Comparison of ENCODE assay signal across 20 mouse cellular contexts in genomic region chr14:60172286-60173055, GRCm38 (mm10). TPM values are rescaled to one million over a fixed set of nuclear protein-coding genes. Genes with fewer than 3 reads are reported as not detected.
A peak's percentile ranks its signal among the peaks of the same experiment; 100 is the strongest.
DNase-seq lines count a peak whose midpoint lies in the region; ATAC-seq and TF ChIP-seq lines count a peak whose summit lies in the region.
"Had no signal": no experiment of that assay in that cellular context is flagged by ENCODE, and none has a peak within 500 bp of the region (broad histone marks: within the 10 kb centered on the region; RNA-seq: fewer than 3 reads in every experiment).

No protein-coding gene starts in this region.

- H3K9me3 ChIP-seq in heart, embryonic 16.5 days (replicated peaks; ENCODE audit: control insufficient read depth, low read length) = no peaks in the 10 kb centered on the region
- H3K9me3 ChIP-seq in limb, embryonic 10.5 days (replicated peaks) = no peaks in the 10 kb centered on the region
- H3K9me3 ChIP-seq: midbrain, embryonic 13.5 days; neural tube, embryonic 15.5 days had no signal

- H3K27me3 ChIP-seq in heart, embryonic 16.5 days (ENCODE audit: control insufficient read depth, insufficient read depth, low read length) = no peaks in the 10 kb centered on the region
- H3K27me3 ChIP-seq in limb, embryonic 10.5 days (ENCODE audit: low read depth, poor library complexity, severe bottlenecking) = peaks cover 38% of the 10 kb centered on the region
- H3K27me3 ChIP-seq: CH12.LX had no signal

- no peak overlapping the region for H3K4me3 ChIP-seq in heart, embryonic 16.5 days (ENCODE audit: low read length)
- no peak overlapping the region for H3K4me3 ChIP-seq in limb, embryonic 10.5 days
- H3K4me3 ChIP-seq: erythroblast, embryonic 14.5 days; left cerebral cortex, adult 2 months; midbrain, embryonic 13.5 days; neural tube, embryonic 15.5 days had no signal

- 25% methylated on average over 12 of the region's 12 CpGs for WGBS in heart, embryonic 16.5 days
- 75% methylated on average over 12 of the region's 12 CpGs for WGBS in limb, embryonic 10.5 days

- no peaks in the 10 kb centered on the region for H3K36me3 ChIP-seq in heart, embryonic 16.5 days (ENCODE audit: control insufficient read depth, insufficient read depth)
- no peaks in the 10 kb centered on the region for H3K36me3 ChIP-seq in limb, embryonic 10.5 days
- H3K36me3 ChIP-seq: midbrain, embryonic 13.5 days; neural tube, embryonic 15.5 days had no signal

- peak overlapping the region; percentile 78 for H3K27ac ChIP-seq in heart, embryonic 16.5 days (ENCODE audit: low read length)
- no peak overlapping the region for H3K27ac ChIP-seq in limb, embryonic 10.5 days
- H3K27ac ChIP-seq: left cerebral cortex, adult 2 months; midbrain, embryonic 13.5 days; neural tube, embryonic 15.5 days had no signal

- DNase-seq in heart, adult 11 months = peak; percentile 87
- no peak for DNase-seq in heart, postnatal 25 days (ENCODE audit: low spot score)
- DNase-seq in brain, embryonic 14.5 days (ENCODE audit: low read depth) = peak; percentile 27
- peak; percentile 60 for DNase-seq in retina, embryonic 14.5 days (ENCODE audit: low spot score)
- DNase-seq in limb, embryonic 10.5 days (ENCODE audit: low spot score) = no peak
- no peak for DNase-seq in cerebellum, adult 18-20 months
- DNase-seq: adrenal gland, postnatal 36 days; cerebellum, adult 8-10 months; kidney, postnatal 4 days; layer of hippocampus, adult 9-11 months; left cerebral cortex, postnatal 4 days; liver, postnatal 0 days; lung, postnatal 10 days had no signal

- TF ChIP-seq POLR2A in brain, embryonic 14.5 days (IDR thresholded peaks at IDR 0.05; ENCODE audit: borderline replicate concordance, extremely low read depth, insufficient read depth, insufficient read length, poor library complexity, severe bottlenecking) = no peak

- H3K4me2 ChIP-seq in heart, embryonic 16.5 days (ENCODE audit: low read depth, low read length) = peak overlapping the region; percentile 45
- H3K4me2 ChIP-seq: midbrain, embryonic 13.5 days; neural tube, embryonic 15.5 days had no signal

- peak overlapping the region; percentile 31; the same call in 1 of the 2 replicates for H3K9ac ChIP-seq in heart, embryonic 16.5 days (ENCODE audit: low read length)
- H3K9ac ChIP-seq: liver, postnatal 0 days; midbrain, embryonic 13.5 days; neural tube, embryonic 15.5 days had no signal

- intact Hi-C loops in heart, postnatal 25 days (cut with DNase I) = no loop called here

- peaks cover 13% of the 10 kb centered on the region for H3K4me1 ChIP-seq in heart, embryonic 16.5 days (ENCODE audit: control insufficient read depth, insufficient read depth, low read length)
- H3K4me1 ChIP-seq in limb, embryonic 10.5 days = peaks cover 16% of the 10 kb centered on the region

- no peak for TF ChIP-seq CTCF in brain, embryonic 14.5 days (IDR thresholded peaks at IDR 0.05; ENCODE audit: borderline replicate concordance, extremely low read depth, insufficient read depth, insufficient read length)

- no peak; the same call in 1 of the 2 replicates for ATAC-seq in heart, embryonic 16.5 days (replicated peaks; ENCODE audit: extremely low read depth, insufficient read depth, low FRiP score)
- ATAC-seq: forebrain, embryonic 16.5 days; liver, postnatal 0 days; midbrain, embryonic 13.5 days had no signal

RNA-seq across cellular contexts. Expression of gene Atp8a2, which starts 24.5 kb away (rescaled TPM):
- total RNA-seq in heart, postnatal 25 days (2021) = 1 to 10 TPM; 4.9 to 5.5 TPM
- 6.1 and 17.4 TPM in 2 replicates for polyA plus RNA-seq in brain, embryonic 14.5 days (2012; rRNA removed)
- polyA plus RNA-seq in heart, embryonic 16.5 days (2015; fragmentation: Nextera tagmentation; extraction: Ambion mirVana) = 6.1 and 6.3 TPM in 2 replicates
- 0.64 and 2.8 TPM in 2 replicates for polyA plus RNA-seq in limb, embryonic 10.5 days (2016; fragmentation: Nextera tagmentation; extraction: Ambion mirVana)

Comparison
In these comparisons a context has a peak if more than half of its experiments do, and no peak if none do; other contexts are left out.
1. DNase-seq: peak in heart, adult 11 months (single experiment), brain, embryonic 14.5 days (single experiment) and retina, embryonic 14.5 days (single experiment); none in heart, postnatal 25 days (single experiment), limb, embryonic 10.5 days (single experiment) and cerebellum, adult 18-20 months (0 of 2).